Mouse (Mus musculus) bone marrow, adult 2 months (tissue): ENCODE results near the gene Sfxn3. TPM values are rescaled to one million over a fixed set of nuclear protein-coding genes. Genes with fewer than 3 reads are reported as not detected.

Experiments
- H3K27ac ChIP-seq: fragments of 200-500 bp; 2 replicates; pipeline ENCODE4 v1.5.1; 2012; ENCODE audit warnings: low read depth, mild to moderate bottlenecking, control low read depth, inconsistent platforms, low read length; ENCODE audit not compliant: control insufficient read depth, poor library complexity, insufficient read depth
- H3K4me1 ChIP-seq: fragments of 200-500 bp; 2 replicates; pipeline ENCODE4 v1.6.1; 2011; ENCODE audit warnings: low read length; ENCODE audit not compliant: control insufficient read depth, insufficient read depth
- H3K4me3 ChIP-seq: fragments of 200-500 bp; replicated peaks from 2 replicates; pipeline ENCODE3; 2011; ENCODE audit warnings: mild to moderate bottlenecking, low read depth, low read length, control low read depth; ENCODE audit not compliant: control insufficient read depth
- CTCF ChIP-seq: fragments of 200-500 bp; IDR thresholded peaks from 2 replicates; pipeline ENCODE4 v1.5.1; 2011; ENCODE audit warnings: low read length, control low read depth; ENCODE audit not compliant: control insufficient read depth, insufficient read depth
- POLR2A ChIP-seq: fragments of 200-500 bp; IDR thresholded peaks from 2 replicates; pipeline ENCODE4 v1.6.1; 2011; ENCODE audit warnings: low read depth, mild to moderate bottlenecking, control low read depth, low read length, borderline replicate concordance; ENCODE audit not compliant: control insufficient read depth
- WGBS: fragments of 180-500 bp; shearing (Covaris S2); methylation state at CpG from one replicate; pipeline ENCODE4 v1.1.7; 2018; 5-methylcytosine and 5-hydroxymethylcytosine counted together
- polyA plus RNA-seq: library from polyadenylated mRNA; stranded (reverse); fragments of >200 nt; gene quantifications from 2 replicates; pipeline ENCODE4 v1.2.4, GENCODE M21; 2011; ENCODE audit warnings: low replicate concordance; ENCODE audit not compliant: missing spikeins, insufficient read depth, insufficient read length

Gene Sfxn3
- polyA plus RNA-seq, 1 experiment, result 13.5 TPM

GRCm38 (mm10) chr19:45073871-45074542, 26.7 kb downstream of the Sfxn3 start:
- Histone ChIP-seq H3K4me1 (peaks cover 1% of the 10 kb centered on the region; the same call in 1 of the 2 replicates), H3K27ac (no peak overlapping the region), H3K4me3 (peak overlapping the region; percentile 78)
- TF ChIP-seq CTCF (peak; percentile 92), POLR2A (no peak)
- WGBS, result 4% methylated on average over 20 of the region's 20 CpGs

DNA sequence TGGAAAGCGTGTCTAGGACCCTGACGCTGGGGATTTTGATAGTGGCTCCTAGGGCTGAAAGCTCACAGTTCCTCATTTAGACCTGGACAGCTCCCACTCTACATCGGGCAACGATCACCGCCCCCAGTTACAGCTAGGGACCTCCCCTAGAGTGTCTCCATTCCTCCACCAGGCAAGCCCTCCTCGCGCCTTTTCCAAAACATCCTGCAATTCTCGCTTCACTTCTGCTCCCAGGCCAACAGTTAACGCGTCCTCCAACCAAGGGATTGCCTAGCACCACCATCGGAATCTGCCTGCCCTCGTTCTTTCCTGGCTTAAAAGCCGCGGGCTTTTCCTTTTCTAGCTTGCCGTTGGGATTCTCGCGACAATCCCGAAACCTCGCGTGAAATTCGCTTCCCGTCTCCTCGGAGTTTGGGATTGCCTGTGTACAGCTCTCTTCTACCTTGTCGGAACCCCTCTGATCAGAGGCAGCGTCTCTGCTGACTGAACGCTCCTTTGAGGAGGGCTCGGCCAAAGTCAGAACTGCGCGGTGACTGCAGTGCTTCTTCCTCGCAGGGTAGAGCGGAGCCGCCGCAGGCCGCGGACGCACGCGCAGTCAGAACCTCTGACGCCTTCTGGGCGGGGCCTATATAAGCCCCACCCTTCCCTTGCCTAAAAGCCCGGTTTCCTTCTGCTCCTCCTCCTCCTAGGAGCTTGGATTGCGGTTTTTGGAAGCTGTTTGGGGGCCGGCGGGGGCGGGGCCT, 27.4 kb downstream of the Sfxn3 start, which contains the start of gene Kazald1:
TSS of gene Kazald1 (plus strand) at position 662 of the 743 bp plus-strand sequence.
- under 1% methylated on average over 45 of the region's 45 CpGs for WGBS
- TF ChIP-seq CTCF, result no peak
- peak; percentile 86; the same call in 1 of the 2 replicates for TF ChIP-seq POLR2A
- Histone ChIP-seq H3K27ac (peak within 1 kb of the TSS; percentile 87), H3K4me3 (peak within 1 kb of the TSS; percentile 78), H3K4me1 (peaks cover 1% of the 10 kb centered on the region; the same call in 1 of the 2 replicates)

- Histone ChIP-seq H3K4me1 (peaks cover 1% of the 10 kb centered on the region; the same call in 1 of the 2 replicates), H3K27ac (peak overlapping the region; percentile 28), H3K4me3 (peak overlapping the region; percentile 78)
- TF ChIP-seq POLR2A (no peak), CTCF (0 out of 2 replicates have a peak, but pooled peaks have one; percentile 12)
- 1% methylated on average over 32 of the region's 32 CpGs for WGBS
Measured at GRCm38 (mm10) chr19:45075323-45076035, 28.2 kb downstream of the Sfxn3 start.

DNA sequence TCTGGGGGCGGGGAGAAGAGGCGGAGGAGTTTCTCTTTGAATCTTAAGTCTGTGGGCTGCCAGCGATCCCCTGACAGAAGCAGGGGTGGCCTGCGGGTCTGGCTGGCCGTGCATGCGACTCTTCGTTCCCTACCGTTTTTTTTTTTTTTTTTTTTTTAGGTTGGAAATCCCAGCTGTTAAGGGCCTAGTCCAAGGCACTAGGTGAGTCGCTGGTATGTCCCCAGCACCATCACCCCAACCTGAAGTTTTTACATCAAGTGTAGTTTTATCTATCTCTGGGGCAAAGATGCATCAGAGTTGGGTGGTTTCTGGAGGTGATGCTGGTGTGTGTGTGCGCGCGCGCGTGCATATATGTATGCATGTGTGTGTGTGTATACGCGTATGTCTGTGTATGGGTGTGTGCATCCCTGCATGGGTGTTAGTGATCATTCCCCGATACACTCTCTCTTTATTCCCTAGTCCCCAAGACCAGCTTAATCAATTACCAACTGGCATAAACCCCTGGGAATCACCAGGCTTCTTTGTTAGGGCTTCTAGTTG, 28.8 kb downstream of the Sfxn3 start:
- 18% methylated on average over 17 of the region's 17 CpGs for WGBS
- H3K4me1 ChIP-seq, result peaks cover 1% of the 10 kb centered on the region; the same call in 1 of the 2 replicates
- H3K27ac ChIP-seq, result no peak overlapping the region
- TF ChIP-seq CTCF (no peak), POLR2A (no peak)
- H3K4me3 ChIP-seq, result peak overlapping the region; percentile 41

- Histone ChIP-seq H3K4me1 (peaks cover 1% of the 10 kb centered on the region; the same call in 1 of the 2 replicates), H3K27ac (no peak overlapping the region; the same call in 1 of the 2 replicates), H3K4me3 (peak overlapping the region; percentile 46)
- under 1% methylated on average over 62 of the region's 62 CpGs for WGBS
- TF ChIP-seq POLR2A, result no peak
- TF ChIP-seq CTCF, result peak; percentile 48
Measured at GRCm38 (mm10) chr19:45076586-45077510, 29.5 kb downstream of the Sfxn3 start.

GRCm38 (mm10) chr19:45077742-45078645, 30.7 kb downstream of the Sfxn3 start:
- WGBS, result 21% methylated on average over 20 of the region's 20 CpGs
- TF ChIP-seq POLR2A (no peak), CTCF (no peak; the same call in 1 of the 2 replicates)
- Histone ChIP-seq H3K4me3 (no peak overlapping the region), H3K27ac (no peak overlapping the region), H3K4me1 (peaks cover 1% of the 10 kb centered on the region; the same call in 1 of the 2 replicates)
